Mouse (Mus musculus) heart, embryonic 11.5 days (tissue): ENCODE measurements around the gene Prdm16. TPM values are rescaled to one million over a fixed set of nuclear protein-coding genes. Genes with fewer than 3 reads are reported as not detected.

Source experiments
- ATAC-seq: fragments of 200-750 bp; cut with Nextera tagmentation; replicated peaks from 2 replicates; pipeline ENCODE4 v1.8.0; 2017; ENCODE audit warnings: moderate library complexity; ENCODE audit not compliant: insufficient number of reproducible peaks, low FRiP score, low TSS enrichment
- H3K27ac ChIP-seq: fragments of 300-500 bp; sonication (generic); 2 replicates; pipeline ENCODE4 v1.5.1; 2014; ENCODE audit warnings: mild to moderate bottlenecking, low read depth, low read length
- H3K27me3 ChIP-seq: fragments of 300-500 bp; sonication (generic); 2 replicates; pipeline ENCODE4 v1.6.1; 2014; ENCODE audit warnings: mild to moderate bottlenecking, low read length, mixed read lengths; ENCODE audit not compliant: control insufficient read depth, insufficient read depth
- H3K36me3 ChIP-seq: fragments of 300-500 bp; sonication (generic); 2 replicates; pipeline ENCODE4 v1.6.1; 2014; ENCODE audit warnings: mild to moderate bottlenecking, low read length, moderate library complexity, mixed read lengths; ENCODE audit not compliant: control insufficient read depth, insufficient read depth
- H3K4me1 ChIP-seq: fragments of 300-500 bp; sonication (generic); 2 replicates; pipeline ENCODE4 v1.6.1; 2014; ENCODE audit warnings: low read length; ENCODE audit not compliant: control insufficient read depth, insufficient read depth
- H3K4me2 ChIP-seq: fragments of 300-500 bp; sonication (generic); 2 replicates; pipeline ENCODE4 v1.6.1; 2014; ENCODE audit warnings: mild to moderate bottlenecking, moderate library complexity
- H3K4me3 ChIP-seq: fragments of 300-500 bp; sonication (generic); 2 replicates; pipeline ENCODE4 v1.5.1; 2014; ENCODE audit warnings: low read depth, low read length
- H3K9ac ChIP-seq: fragments of 300-500 bp; sonication (generic); 2 replicates; pipeline ENCODE4 v1.6.1; 2014; ENCODE audit warnings: mild to moderate bottlenecking, low read depth, low read length, moderate library complexity
- H3K9me3 ChIP-seq: fragments of 300-500 bp; sonication (generic); replicated peaks from 2 replicates; pipeline ENCODE4 v1.6.1; 2016; ENCODE audit warnings: low read length; ENCODE audit not compliant: control insufficient read depth
- WGBS: fragments of 180-500 bp; shearing (Covaris S2); extraction: QIAGEN DNeasy Blood & Tissue Kit; methylation state at CpG from one replicate; pipeline ENCODE4 v1.1.7; 2014; ENCODE audit not compliant: insufficient replicate concordance; 5-methylcytosine and 5-hydroxymethylcytosine counted together
- polyA plus RNA-seq: library from polyadenylated mRNA; unstranded; fragments of >200 nt; fragmentation: Nextera tagmentation; extraction: Ambion mirVana; gene quantifications from 2 replicates; pipeline ENCODE4 v1.2.1, GENCODE M21; 2014

Gene Prdm16
- polyA plus RNA-seq, 1 experiment from 2014 or later = 14.2 TPM

- Histone ChIP-seq H3K9me3 (no peaks in the 10 kb centered on the region), H3K4me1 (peaks cover 20% of the 10 kb centered on the region), H3K4me2 (peak overlapping the region; percentile 85), H3K27me3 (peaks cover 78% of the 10 kb centered on the region), H3K4me3 (peak overlapping the region; percentile 79), H3K27ac (peak overlapping the region; percentile 91), H3K36me3 (no peaks in the 10 kb centered on the region), H3K9ac (peak overlapping the region; percentile 91)
- ATAC-seq = peak; percentile 41
- 2% methylated on average over 27 of the region's 30 CpGs for WGBS
These were observed 630 bp downstream of the Prdm16 start for GRCm38 (mm10) chr4:154636053-154636433.

GRCm38 (mm10) chr4:154635241-154636052, 1.2 kb downstream of the Prdm16 start:
- peak overlapping the region; percentile 91 for H3K27ac ChIP-seq
- H3K4me1 ChIP-seq = peaks cover 25% of the 10 kb centered on the region
- no peaks in the 10 kb centered on the region for H3K36me3 ChIP-seq
- under 1% methylated on average over 94 of the region's 94 CpGs for WGBS
- H3K9ac ChIP-seq = peak overlapping the region; percentile 91
- peak; percentile 33; the same call in 1 of the 2 replicates for ATAC-seq
- peak overlapping the region; percentile 85 for H3K4me2 ChIP-seq
- peak overlapping the region; percentile 79 for H3K4me3 ChIP-seq
- H3K9me3 ChIP-seq = no peaks in the 10 kb centered on the region
- H3K27me3 ChIP-seq = peaks cover 75% of the 10 kb centered on the region

- H3K4me3 ChIP-seq = peak overlapping the region; percentile 79
- H3K9ac ChIP-seq = peak overlapping the region; percentile 91
- H3K27ac ChIP-seq = peak overlapping the region; percentile 29
- H3K4me2 ChIP-seq = peak overlapping the region; percentile 85
- H3K27me3 ChIP-seq = peaks cover 73% of the 10 kb centered on the region
- H3K9me3 ChIP-seq = no peaks in the 10 kb centered on the region
- H3K36me3 ChIP-seq = no peaks in the 10 kb centered on the region
- no peak for ATAC-seq
- H3K4me1 ChIP-seq = peaks cover 27% of the 10 kb centered on the region
- WGBS = 5% methylated on average over 44 of the region's 44 CpGs
These were observed 2.0 kb downstream of the Prdm16 start for GRCm38 (mm10) chr4:154634470-154635240.

- Histone ChIP-seq H3K9me3 (no peaks in the 10 kb centered on the region), H3K27me3 (peaks cover 71% of the 10 kb centered on the region), H3K9ac (peak overlapping the region; percentile 91), H3K4me3 (peak overlapping the region; percentile 79), H3K4me2 (peak overlapping the region; percentile 85), H3K36me3 (no peaks in the 10 kb centered on the region), H3K4me1 (peaks cover 25% of the 10 kb centered on the region), H3K27ac (peak overlapping the region; percentile 12; the same call in 1 of the 2 replicates)
- 23% methylated on average over 3 of the region's 3 CpGs for WGBS
- no peak for ATAC-seq
These were observed 2.7 kb downstream of the Prdm16 start for GRCm38 (mm10) chr4:154634001-154634400.

- Histone ChIP-seq H3K36me3 (no peaks in the 10 kb centered on the region), H3K27me3 (peaks cover 68% of the 10 kb centered on the region), H3K4me3 (peak overlapping the region; percentile 79), H3K4me2 (peak overlapping the region; percentile 85), H3K27ac (no peak overlapping the region), H3K9ac (peak overlapping the region; percentile 91), H3K9me3 (no peaks in the 10 kb centered on the region), H3K4me1 (peaks cover 30% of the 10 kb centered on the region)
- no peak for ATAC-seq
- 27% methylated on average over 14 of the region's 14 CpGs for WGBS
These were observed 3.6 kb downstream of the Prdm16 start for GRCm38 (mm10) chr4:154632800-154633764.

- WGBS = 50% methylated on average over 3 of the region's 3 CpGs
These were observed 5.9 kb downstream of the Prdm16 start for GRCm38 (mm10) chr4:154630763-154631162.

GRCm38 (mm10) chr4:154627419-154628142, 9.1 kb downstream of the Prdm16 start:
- no peak for ATAC-seq
- no peak overlapping the region for H3K9ac ChIP-seq
- H3K4me1 ChIP-seq = peaks cover 34% of the 10 kb centered on the region
- no peaks in the 10 kb centered on the region for H3K36me3 ChIP-seq
- H3K27ac ChIP-seq = no peak overlapping the region
- 82% methylated on average over 5 of the region's 5 CpGs for WGBS
- no peak overlapping the region for H3K4me3 ChIP-seq
- H3K4me2 ChIP-seq = no peak overlapping the region
- H3K9me3 ChIP-seq = no peaks in the 10 kb centered on the region
- peaks cover 42% of the 10 kb centered on the region for H3K27me3 ChIP-seq

More at GRCm38 (mm10) chr4:154630763-154631162, 5.9 kb downstream of the Prdm16 start:
- Histone ChIP-seq H3K4me2 (no peak overlapping the region), H3K27ac (no peak overlapping the region), H3K9me3 (no peaks in the 10 kb centered on the region), H3K36me3 (no peaks in the 10 kb centered on the region), H3K4me3 (no peak overlapping the region), H3K27me3 (peaks cover 58% of the 10 kb centered on the region), H3K9ac (no peak overlapping the region), H3K4me1 (peaks cover 46% of the 10 kb centered on the region)
- no peak for ATAC-seq
